Mouse (Mus musculus) R1 (cell line): ENCODE data around the gene Pip5k1c.

Source experiments
- DNase-seq: peaks from one replicate; pipeline ENCODE4 v3.0.0-alpha.2; 2018; ENCODE audit warnings: low read depth, low spot score

Pip5k1c gene

DNA sequence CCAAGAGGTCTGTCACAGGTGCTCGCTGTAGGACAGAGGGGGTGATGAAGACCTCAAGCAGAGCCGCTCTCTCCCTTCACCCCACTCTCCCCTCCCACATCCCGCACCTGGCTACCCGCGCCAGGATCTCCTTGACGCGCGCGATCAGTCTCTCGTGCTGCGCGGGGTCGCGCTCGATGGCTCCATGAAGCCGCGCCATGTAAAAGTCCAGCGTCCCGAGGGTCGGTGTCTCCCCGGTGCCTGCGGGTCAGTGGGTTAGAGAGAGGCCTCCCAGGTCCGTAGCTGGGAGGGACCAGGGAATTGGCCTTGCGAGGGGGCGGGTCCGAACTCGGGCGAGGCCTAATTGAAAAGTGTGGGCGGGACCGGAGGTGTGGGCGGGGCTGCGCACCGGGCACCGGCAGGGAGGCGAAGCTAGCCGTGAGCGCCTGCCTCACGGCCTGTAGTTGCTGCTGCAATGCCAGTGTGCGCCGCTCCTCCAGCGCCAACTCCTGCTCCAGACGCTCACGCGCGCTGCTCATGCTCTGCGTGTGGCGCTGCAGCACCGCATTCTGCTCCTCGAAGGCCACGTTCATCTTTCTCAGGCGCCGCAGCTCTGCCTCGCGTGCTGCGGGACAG is 53.8 kb downstream of the Pip5k1c start:
- DNase-seq, result peak; percentile 89

DNA sequence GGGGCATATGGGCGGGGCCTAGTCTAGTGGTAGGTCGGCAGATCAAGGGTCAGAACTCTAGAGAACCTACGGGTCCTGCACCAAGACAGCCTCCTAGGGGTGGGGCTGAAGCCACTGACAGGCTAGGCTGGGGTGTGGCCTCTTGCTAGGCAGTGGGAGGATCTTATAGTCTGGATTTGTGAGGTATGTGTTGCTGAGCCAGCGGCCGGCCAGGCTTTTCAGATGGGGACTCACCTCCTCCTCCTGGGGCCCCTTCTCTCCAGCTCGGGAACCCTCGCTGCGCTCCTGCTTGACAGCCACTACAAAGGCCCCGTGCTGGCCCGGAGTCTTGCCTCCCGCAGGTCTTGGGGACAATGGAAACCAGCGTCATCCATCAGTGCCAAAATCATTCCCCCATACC is 56.4 kb downstream of the Pip5k1c start:
- peak; percentile 97 for DNase-seq

DNA sequence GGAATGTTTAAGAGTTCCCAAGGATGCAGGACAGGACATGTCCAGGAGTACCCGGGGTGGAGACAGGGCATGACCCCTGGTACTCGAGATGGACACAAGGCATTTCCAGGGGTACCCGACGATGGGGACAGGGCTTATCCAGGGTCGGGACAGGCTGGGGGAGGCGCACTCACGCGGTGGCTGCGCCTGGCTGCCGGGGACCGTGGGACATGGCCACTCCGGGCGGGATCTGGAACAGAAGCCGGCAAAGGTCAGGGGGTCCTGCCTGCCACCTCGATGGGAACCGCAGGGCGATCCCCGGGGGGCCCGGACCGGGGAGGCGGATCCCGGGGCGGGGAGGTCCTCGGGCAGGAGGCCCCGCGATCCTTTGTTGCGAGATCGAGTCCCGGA is 57.2 kb downstream of the Pip5k1c start:
- no peak for DNase-seq

DNA sequence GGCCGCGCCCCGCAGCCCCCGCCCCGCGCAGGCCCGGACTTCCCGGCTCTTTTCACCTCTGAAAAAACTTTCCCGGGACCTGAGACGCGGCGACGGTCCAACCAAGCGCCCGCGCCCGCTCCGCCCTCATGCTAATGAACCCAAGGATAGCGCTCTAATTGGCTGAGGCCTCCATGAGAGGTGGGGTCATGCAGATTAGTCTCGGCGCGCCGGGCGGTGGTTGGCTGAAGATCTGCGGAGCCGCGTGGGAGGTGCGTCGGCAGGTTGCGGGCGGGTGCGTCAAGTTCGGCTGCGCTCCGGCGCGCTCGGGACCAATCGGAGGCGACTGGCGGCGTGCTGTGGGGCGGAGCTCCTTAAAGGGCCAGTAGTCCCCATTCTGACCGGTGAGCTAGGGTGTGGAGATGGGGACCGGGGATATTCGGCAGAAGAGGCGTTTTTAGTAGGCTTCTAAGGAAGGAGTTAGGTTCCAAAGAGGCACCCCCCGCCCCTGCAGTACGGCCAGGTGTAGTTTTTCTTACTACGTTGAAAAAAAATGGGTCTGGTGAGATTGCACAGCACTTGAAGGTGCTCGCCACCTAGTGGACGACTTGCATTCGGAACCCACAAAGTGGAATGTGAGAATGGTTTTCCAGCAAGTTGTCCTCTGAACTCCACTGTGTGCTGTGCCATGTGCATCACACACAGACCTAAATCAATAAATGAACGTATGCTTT is 57.7 kb downstream of the Pip5k1c start, which contains the start of gene Hmg20b:
Gene Hmg20b (minus strand): TSS at position 130 of the 713 bp plus-strand sequence.
- DNase-seq, result peak; percentile 99

DNA sequence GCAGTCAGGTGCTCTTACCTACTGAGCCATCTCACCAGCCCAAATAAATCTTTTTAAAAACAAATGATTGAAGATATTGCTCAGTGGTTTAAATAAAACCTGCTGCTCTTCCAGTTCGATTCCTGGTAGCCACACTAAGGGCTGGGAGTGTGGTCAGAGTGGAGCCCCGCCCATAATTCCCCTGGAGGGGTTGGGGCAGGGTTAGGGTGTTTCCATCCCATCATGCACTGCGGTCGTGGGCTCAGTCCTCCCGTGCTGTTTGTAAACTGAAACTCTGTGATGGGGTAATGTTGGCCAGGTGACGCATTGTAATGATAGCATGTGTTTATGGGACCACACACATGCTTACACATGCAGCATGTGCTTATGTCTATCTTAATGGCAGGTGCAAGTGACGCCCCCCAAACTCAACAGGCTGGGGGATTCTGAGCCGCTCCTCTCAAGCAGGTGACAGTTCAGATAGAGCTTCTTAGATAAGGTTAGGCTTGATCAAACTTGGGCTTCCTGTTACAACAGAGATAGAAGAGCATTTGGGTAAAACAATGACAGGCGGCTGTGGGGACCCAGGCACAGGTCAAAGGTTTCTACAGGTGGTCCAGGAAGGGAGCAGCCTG is 59.0 kb downstream of the Pip5k1c start:
- DNase-seq, result peak; percentile 91

DNA sequence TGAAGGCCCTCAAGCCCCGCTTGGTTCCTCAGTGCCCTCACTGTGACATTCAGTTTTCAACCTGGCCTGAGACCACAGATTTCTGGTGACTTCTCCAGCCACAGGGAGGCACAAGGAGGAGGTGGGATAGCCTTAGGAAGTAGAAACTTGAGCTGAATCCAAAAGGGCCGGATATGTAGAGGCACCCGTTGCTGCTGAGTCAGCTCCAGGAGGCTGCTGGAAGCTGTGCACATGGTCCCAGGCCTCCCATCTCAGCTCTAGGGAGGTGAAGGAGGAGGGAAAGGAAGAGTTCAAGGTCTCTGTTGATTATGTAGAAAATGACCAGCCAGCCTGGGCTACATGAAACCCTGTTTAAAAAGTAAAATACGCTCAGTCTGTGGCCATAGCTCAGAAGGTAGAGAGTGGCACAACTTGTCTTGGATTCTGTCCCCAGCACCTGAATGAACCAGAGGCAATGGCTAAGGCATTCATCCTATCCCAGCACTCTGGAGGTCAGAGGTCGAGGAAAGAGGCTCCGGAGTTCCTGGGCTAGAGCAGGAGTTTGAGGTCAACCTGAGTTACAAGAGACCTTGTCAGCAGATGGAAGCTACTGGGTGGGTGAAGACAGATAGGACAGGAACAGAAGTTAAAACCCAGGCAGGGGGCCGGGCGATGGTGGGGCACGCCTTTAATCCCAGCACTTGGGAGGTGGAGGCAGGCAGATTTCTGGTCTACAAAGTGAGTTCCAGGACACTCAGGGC is 62.1 kb downstream of the Pip5k1c start:
- peak; percentile 85 for DNase-seq

DNA sequence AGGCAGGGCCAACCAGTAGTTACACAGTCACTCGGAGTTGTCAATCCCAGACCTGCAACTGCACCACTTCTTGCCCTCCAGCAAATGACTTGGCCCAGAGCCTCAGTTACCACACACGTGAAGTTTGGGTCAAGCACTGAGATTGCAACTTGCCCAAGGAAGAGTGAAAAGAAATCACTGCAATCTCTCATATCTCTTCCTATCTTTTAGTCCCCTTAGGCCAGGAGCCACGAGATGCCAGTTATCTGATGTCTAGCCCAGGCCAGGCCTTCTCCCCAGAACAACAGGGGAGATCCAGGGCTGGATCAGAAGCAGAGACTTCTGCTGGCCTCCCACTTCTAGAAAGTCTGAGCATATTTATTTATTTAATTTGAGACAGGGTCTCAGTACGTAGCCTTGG is 62.8 kb downstream of the Pip5k1c start:
- DNase-seq, result no peak

DNA sequence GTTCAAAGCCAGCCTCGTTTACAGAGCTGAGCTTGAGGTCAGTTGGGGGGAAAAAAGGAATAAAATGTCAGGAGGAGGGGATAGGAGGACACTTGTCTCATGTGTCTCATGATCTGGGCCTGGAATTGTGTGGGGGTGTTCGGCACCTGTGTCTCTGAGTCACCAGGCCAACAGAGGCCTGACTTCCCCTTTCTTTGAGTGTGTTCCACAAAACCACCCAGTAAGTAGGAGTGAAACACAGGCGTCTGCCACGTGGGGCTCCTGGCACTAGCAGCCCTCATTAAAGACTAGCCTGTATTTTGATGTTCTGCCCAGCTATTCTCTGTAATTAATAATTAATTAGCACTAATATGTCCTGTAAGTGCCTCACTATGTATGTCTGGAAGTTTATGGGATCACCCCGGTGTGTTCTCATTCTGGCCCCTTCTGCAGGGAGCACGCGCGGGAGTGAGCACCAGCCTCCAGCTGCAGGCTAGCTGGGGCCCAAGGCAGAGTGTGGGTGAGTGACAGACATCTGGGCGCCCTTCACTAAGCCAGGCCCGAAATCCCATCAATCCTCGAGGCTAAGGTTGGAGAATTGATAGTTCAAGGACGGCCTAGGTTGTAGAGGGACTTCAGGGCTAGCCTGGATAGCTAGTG is 63.7 kb downstream of the Pip5k1c start:
- no peak for DNase-seq

DNA sequence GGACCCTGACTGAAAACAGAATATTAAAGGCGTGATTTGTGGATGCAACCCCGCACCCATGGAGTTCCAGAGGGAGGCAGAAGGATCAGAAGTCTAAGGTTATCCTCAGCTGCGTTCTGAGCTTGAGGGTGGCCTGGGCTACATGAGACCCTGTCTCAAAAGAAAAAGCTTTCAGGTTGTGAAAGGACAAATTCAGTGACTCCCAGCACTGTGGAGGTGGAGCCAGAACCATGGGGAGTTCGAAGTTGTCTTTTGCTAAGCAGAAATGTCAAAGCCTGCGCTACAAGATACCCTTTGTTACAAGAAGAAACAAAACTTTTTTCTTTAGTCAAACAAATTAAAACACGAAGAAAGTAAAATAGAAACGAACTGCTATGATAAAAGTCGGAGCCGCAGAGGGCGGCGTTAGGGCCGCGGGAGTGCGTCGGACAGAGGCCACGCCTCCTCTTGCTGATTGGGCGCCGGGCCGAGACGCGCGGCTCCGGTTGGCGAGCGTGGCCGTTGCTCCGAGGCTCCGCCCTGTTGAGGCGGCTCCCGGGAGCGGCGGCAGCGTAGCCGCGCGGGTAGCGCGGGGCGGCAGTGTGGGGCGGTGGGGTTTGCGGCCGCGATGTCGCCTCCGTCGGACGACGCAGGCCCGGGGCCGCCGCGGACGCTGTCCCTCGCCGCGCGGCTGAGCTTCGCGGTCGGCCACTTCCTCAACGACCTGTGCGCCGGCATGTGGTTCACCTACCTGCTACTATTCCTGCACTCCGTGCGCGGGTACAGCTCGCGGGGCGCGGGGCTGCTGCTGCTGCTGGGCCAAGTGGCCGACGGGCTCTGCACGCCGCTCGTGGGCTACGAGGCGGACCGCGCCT is 64.5 kb downstream of the Pip5k1c start, which contains the start of gene Mfsd12:
Gene Mfsd12 (plus strand): TSS at position 501 of the 854 bp plus-strand sequence.
- peak; percentile 85 for DNase-seq

DNA sequence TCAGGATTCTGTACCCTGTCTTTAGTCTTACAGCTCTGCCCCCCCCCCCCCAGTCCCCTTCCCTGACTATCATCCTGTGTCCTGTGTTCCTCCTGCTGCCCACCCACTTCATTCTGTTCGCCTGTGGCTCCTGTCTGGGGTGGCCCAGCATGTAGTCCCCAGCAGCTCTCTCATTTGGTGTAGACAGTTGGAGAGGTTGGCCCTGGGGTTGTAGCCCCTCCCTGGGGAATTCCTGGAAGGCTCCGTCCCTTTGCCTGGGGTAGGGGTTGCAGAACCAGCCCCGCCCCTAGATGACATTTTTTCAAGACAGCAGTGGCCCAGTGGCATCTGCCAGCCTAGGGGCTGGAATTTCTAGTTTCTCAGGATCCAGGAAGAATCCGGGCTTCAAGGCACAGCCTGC is 65.4 kb downstream of the Pip5k1c start:
- DNase-seq, result peak; percentile 71

DNA sequence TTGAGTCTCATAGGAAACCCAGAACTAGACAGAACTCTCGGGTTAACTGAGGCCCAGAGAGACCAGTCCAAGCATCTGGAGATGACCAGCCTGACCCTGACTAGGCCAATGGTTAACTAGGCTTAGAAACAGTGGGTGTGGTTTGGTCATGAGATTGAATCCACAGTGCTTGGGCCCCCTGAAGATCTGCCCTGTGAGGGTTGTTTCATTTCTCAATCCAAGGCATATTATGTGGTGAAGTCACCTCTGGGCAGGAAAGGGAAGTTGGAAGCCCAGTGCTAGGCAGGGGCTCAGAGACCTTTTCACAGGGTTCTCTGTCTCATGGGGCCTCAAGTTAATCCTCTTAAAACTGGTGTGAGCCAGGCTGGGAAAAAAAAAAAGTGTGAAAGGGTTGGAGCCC is 66.1 kb downstream of the Pip5k1c start:
- DNase-seq, result no peak

DNA sequence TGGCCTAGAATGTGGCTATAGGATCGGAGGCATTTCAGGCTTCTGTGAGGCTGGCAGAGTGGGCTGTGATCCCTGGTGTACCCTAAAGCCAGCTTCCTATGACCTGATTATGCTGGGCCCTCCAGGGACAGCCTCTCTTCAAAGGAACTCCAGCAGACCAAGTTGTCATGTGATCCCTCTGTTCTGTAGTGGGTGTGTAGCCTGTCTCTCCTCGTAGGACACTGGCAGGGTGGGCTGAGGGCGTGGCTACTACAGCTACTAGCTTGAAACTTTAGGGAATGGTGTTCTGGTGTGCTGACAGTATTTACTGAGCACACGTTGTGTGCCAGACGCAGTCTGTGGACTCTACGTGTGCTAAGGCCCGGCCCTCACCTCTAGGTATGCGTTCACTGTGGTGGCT is 68.0 kb downstream of the Pip5k1c start:
- DNase-seq, result peak; percentile 55

DNA sequence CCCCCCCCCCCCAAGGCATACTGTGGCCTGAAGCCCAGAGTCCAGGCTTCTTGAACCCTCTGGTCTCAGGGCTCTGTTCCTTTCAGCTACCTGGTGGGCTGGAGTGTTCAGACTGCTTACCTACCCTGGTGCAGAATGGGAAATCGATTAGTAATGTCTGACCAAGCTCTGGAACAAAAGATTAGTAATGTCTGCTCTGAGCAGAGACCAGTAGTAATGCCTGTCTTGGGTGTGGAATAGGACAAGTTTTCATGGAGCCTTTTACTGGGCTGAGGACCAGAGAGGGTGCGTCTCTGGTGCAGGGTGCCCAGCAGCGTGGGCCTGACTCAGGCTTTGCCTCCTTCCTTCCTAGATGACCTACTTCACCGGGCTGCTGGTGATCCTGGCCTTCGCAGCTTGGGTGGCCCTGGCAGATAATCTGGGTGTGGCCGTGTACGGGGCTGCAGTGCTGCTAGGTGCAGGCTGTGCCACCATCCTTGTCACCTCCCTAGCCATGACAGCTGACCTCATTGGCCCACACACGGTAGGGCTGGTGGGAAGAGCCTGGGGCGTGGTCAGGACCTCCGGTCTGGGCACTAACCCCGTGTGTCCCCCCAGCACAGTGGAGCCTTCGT is 69.7 kb downstream of the Pip5k1c start:
- DNase-seq, result peak; percentile 82

DNA sequence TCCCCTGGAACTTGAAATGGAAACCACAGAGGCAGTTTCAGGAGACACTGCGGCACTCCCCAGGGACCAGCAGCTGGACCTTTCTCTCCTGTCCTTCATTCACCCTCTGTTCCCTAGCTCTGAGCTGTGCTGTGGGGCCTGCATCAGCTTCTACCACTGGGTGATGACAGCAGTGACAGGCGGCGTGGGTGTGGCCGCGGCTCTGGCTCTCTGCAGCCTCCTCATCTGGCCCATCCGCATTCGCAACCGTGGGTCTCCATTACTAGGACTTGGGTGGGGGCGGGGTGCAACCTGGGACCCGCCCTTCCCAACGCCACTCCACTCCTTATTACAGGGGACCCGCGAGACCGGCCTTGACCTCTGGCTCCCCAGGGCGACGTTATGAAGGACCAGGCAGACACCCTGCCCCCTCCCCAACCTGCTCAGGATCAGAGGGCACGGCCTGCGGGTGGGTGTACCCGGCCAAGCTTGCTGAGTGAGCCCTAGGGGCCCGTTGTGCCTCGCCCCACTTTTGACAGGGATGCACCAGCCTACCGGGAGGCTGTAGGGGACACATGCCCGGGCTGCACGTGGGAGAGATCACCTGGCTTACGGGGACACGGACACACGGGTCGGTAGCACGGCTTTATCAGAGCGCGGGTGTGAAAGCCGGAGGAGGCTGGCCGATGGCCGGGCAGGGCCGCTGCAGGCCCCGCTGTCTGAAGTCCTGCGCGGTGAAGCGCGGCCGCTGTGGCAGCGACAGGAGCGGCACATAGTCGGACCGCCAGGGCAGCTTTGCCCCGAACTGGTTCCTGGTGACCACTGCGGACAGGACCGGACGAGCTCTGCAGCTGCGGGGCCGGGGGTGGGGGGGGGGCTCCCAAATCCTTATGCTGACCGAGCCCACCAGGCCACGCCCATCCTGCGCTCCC is 70.9 kb downstream of the Pip5k1c start:
- DNase-seq, result peak; percentile 55

DNA sequence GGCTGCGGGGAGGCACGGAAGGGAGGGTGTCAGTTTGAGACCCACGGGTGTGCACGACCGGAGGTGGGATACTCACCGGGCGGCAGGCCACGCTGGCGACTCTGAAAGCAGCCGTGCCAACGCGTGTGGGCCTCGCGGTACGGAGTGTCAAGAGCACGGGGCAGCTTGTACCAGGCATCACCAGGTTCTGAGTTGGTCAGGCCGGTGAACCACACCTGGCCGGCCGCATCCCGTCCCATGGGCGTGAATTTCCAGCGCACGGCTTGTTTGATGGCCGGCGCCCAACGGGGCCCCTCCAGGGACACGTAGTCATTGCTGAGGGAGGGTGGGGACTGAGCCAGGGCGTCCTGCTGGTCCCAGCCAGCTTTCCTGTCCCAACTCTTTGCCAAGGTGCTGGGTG is 71.9 kb downstream of the Pip5k1c start:
- no peak for DNase-seq

DNA sequence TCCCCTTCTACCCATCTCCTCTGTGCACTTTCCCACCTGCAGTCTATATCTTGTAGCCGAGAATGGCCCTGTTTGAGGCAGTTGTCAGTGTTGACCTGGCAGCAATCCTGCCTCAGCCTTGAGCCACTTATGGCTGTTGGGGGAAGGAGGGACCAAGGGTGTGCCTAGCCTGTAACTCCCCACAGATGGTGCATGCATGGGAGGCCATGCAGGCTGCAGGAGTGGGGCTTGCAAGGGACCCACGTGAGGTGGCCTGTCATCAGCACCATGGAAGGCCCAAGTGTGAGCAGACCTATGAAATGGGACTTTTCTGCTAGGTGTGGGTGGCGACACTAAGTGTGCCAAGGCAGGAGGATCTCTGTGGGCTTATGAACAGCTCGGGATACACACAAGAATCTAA is 72.3 kb downstream of the Pip5k1c start:
- peak; percentile 48 for DNase-seq

DNA sequence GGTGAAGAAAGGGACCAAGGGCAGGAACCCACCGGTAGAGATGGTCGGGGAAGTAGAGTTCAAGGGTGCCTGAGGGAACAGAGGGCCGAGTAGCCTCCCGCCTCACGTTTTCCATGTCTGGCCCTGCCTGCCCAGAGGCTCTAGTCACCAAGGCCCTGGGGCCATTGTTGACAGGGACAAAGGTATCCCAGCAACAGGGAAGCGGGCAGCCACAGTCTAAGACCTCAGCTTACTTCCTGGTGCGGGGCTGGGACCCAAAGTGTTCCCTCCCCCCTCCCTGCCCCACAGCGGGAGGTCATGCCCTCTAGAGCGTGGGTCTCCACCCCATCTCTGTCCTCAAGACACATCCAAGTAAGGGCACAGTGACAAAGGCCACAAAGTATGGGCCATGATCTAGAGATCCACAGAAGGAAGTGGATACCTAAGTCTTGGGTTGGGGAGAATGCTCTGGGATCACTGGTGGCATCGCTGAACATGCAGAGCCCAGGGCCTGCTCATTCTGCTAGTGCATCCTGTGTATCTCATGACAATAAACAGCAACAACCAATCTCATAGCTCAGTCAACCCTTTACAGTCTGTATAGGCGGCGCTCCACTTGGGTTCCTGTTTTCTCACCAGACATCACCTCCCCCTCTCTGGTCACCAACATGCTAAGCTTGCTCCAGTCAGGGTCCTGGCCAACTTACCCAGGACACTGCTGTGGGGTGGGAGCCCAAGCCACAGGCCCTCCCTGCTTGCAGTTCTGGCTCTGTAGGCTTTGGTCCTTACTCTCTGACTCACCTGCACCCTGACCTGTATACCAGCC is 73.1 kb downstream of the Pip5k1c start, which contains the start of gene 4930404N11Rik:
Gene 4930404N11Rik (minus strand): TSS at position 145 of the 805 bp plus-strand sequence.
- DNase-seq, result peak; percentile 83
